Mouse (Mus musculus): ENCODE results near the gene Ackr4. TPM values are rescaled to one million over a fixed set of nuclear protein-coding genes. Genes with fewer than 3 reads are reported as not detected.

Ackr4 gene
- total and polyA plus RNA-seq, 3 experiments, result 0.10 to 0.27 TPM; not detected in 1

- DNase-seq (ENCODE audit: low read depth, low spot score), result no peak
- no peaks in the 10 kb centered on the region for H3K4me1 ChIP-seq (ENCODE audit: control insufficient read depth in 1 of 2, insufficient read depth in 2 of 2, low read length in 2 of 2)
- H3K27ac ChIP-seq (ENCODE audit: control insufficient read depth, low read depth, low read length), result no peak overlapping the region
- TF ChIP-seq USF2 (IDR thresholded peaks at IDR 0.05; ENCODE audit: borderline replicate concordance in 1 of 2, insufficient read depth in 1 of 2, low read depth in 1 of 2, low read length in 2 of 2) (no peak), CHD1 (IDR thresholded peaks at IDR 0.05; ENCODE audit: low read depth, low read length) (no peak), ZNF384 (IDR thresholded peaks at IDR 0.05; ENCODE audit: low read depth, low read length) (no peak), MAFK (IDR thresholded peaks at IDR 0.05; ENCODE audit: borderline replicate concordance, low read depth, low read length) (no peak), HCFC1 (IDR thresholded peaks at IDR 0.05; ENCODE audit: low read depth, low read length) (no peak), POLR2AphosphoS5 (IDR thresholded peaks at IDR 0.05; ENCODE audit: borderline replicate concordance, low read depth, low read length) (no peak), MYB (IDR thresholded peaks at IDR 0.05; ENCODE audit: low read depth, low read length) (no peak), NRF1 (IDR thresholded peaks at IDR 0.05; ENCODE audit: insufficient read depth, low read depth, low read length, poor library complexity, severe bottlenecking) (no peak)
- no peaks in the 10 kb centered on the region for H3K27me3 ChIP-seq (ENCODE audit: control insufficient read depth in 1 of 2, insufficient read depth in 2 of 2, low read length in 2 of 2)
- H3K79me2 ChIP-seq (ENCODE audit: control insufficient read depth, insufficient read depth, low read length, poor library complexity), result no peaks in the 10 kb centered on the region
- H3K36me3 ChIP-seq (ENCODE audit: control insufficient read depth in 1 of 2, insufficient read depth in 2 of 2, low read length in 2 of 2), result peaks cover 2% of the 10 kb centered on the region in 2 experiments; a peak in 3 of 4 replicates
- no peaks in the 10 kb centered on the region for H3K9me3 ChIP-seq (replicated peaks; ENCODE audit: insufficient read depth, low read length)
- H3K4me3 ChIP-seq (ENCODE audit: control insufficient read depth in 1 of 2, insufficient read depth in 1 of 2, low read depth in 2 of 2, low read length in 2 of 2), result no peak overlapping the region
- H3K9ac ChIP-seq (ENCODE audit: control insufficient read depth, low read depth, low read length, poor library complexity, severe bottlenecking), result no peak overlapping the region
These were observed 46.7 kb downstream of the Ackr4 start for GRCm38 (mm10) chr9:104080038-104080437.

- Histone ChIP-seq H3K4me3 (ENCODE audit: control insufficient read depth in 1 of 2, insufficient read depth in 1 of 2, low read depth in 2 of 2, low read length in 2 of 2) (no peak overlapping the region), H3K36me3 (ENCODE audit: control insufficient read depth in 1 of 2, insufficient read depth in 2 of 2, low read length in 2 of 2) (peaks cover 1 to 2% of the 10 kb centered on the region in 2 experiments; a peak in 3 of 4 replicates), H3K79me2 (ENCODE audit: control insufficient read depth, insufficient read depth, low read length, poor library complexity) (no peaks in the 10 kb centered on the region), H3K9me3 (replicated peaks; ENCODE audit: insufficient read depth, low read length) (no peaks in the 10 kb centered on the region), H3K27me3 (ENCODE audit: control insufficient read depth in 1 of 2, insufficient read depth in 2 of 2, low read length in 2 of 2) (no peaks in the 10 kb centered on the region), H3K27ac (ENCODE audit: control insufficient read depth, low read depth, low read length) (no peak overlapping the region), H3K9ac (ENCODE audit: control insufficient read depth, low read depth, low read length, poor library complexity, severe bottlenecking) (no peak overlapping the region), H3K4me1 (ENCODE audit: control insufficient read depth in 1 of 2, insufficient read depth in 2 of 2, low read length in 2 of 2) (no peaks in the 10 kb centered on the region)
- TF ChIP-seq POLR2A (IDR thresholded peaks at IDR 0.05; ENCODE audit: control insufficient read depth in 1 of 2, insufficient read depth in 1 of 2, low read depth in 1 of 2, low read length in 2 of 2, poor library complexity in 1 of 2), result no peak
- no peak for TF ChIP-seq BHLHE40 (IDR thresholded peaks at IDR 0.05; ENCODE audit: borderline replicate concordance, low read depth, low read length)
- peak; percentile 73 to 82 (median 81) for TF ChIP-seq CTCF (IDR thresholded peaks at IDR 0.05 in 2 of 3, conservative IDR thresholded peaks at IDR 0.05 in 1 of 3; ENCODE audit: control insufficient read depth in 1 of 3, insufficient read depth in 1 of 3, low read depth in 2 of 3, low read length in 3 of 3, poor library complexity in 1 of 3, severe bottlenecking in 1 of 3)
- no peak for TF ChIP-seq SIN3A (IDR thresholded peaks at IDR 0.05; ENCODE audit: low read length)
- TF ChIP-seq MYB (IDR thresholded peaks at IDR 0.05; ENCODE audit: low read depth, low read length), result no peak
- TF ChIP-seq MAX (IDR thresholded peaks at IDR 0.05; ENCODE audit: low read length), result no peak
- no peak for TF ChIP-seq CHD1 (IDR thresholded peaks at IDR 0.05; ENCODE audit: low read depth, low read length)
- TF ChIP-seq SMC3 (IDR thresholded peaks at IDR 0.05; ENCODE audit: low read depth, low read length), result peak; percentile 71
- TF ChIP-seq USF1 (IDR thresholded peaks at IDR 0.05; ENCODE audit: low read depth, low read length), result no peak
- no peak for TF ChIP-seq MYC (IDR thresholded peaks at IDR 0.05; ENCODE audit: low read depth, low read length)
- peak; percentile 64 for TF ChIP-seq RAD21 (IDR thresholded peaks at IDR 0.05; ENCODE audit: low read depth, low read length)
- no peak for TF ChIP-seq USF2 (IDR thresholded peaks at IDR 0.05; ENCODE audit: borderline replicate concordance in 1 of 2, insufficient read depth in 1 of 2, low read depth in 1 of 2, low read length in 2 of 2)
- no peak for TF ChIP-seq ELF1 (IDR thresholded peaks at IDR 0.05; ENCODE audit: low read depth, low read length)
- no peak for TF ChIP-seq EP300 (IDR thresholded peaks at IDR 0.05; ENCODE audit: low read depth in 1 of 2, low read length in 2 of 2)
- no peak for TF ChIP-seq CHD2 (IDR thresholded peaks at IDR 0.05; ENCODE audit: low read length)
- TF ChIP-seq ZMIZ1 (IDR thresholded peaks at IDR 0.05; ENCODE audit: low read depth, low read length), result no peak
- peak; percentile 20; the same call in 1 of the 2 replicates for TF ChIP-seq ZC3H11A (IDR thresholded peaks at IDR 0.05; ENCODE audit: low read depth, low read length)
- TF ChIP-seq MAZ (IDR thresholded peaks at IDR 0.05; ENCODE audit: low read depth, low read length), result no peak
- TF ChIP-seq MXI1 (IDR thresholded peaks at IDR 0.05; ENCODE audit: low read depth, low read length), result no peak
- no peak for TF ChIP-seq GATA1 (IDR thresholded peaks at IDR 0.05; ENCODE audit: low read depth, low read length)
- TF ChIP-seq TCF12 (IDR thresholded peaks at IDR 0.05; ENCODE audit: low read depth, low read length), result no peak
- TF ChIP-seq RCOR1 (IDR thresholded peaks at IDR 0.05; ENCODE audit: low read depth, low read length), result no peak
- no peak for TF ChIP-seq JUND (IDR thresholded peaks at IDR 0.05; ENCODE audit: low read depth, low read length)
- no peak for TF ChIP-seq ZNF384 (IDR thresholded peaks at IDR 0.05; ENCODE audit: low read depth, low read length)
- no peak for TF ChIP-seq TBP (IDR thresholded peaks at IDR 0.05; ENCODE audit: low read depth, low read length)
- no peak for TF ChIP-seq KAT2A (conservative IDR thresholded peaks at IDR 0.05; ENCODE audit: low read depth, low read length)
- TF ChIP-seq MAFK (IDR thresholded peaks at IDR 0.05; ENCODE audit: borderline replicate concordance, low read depth, low read length), result peak; percentile 68; the same call in 1 of the 2 replicates
- peak; percentile 81 for DNase-seq (ENCODE audit: low read depth, low spot score)
These were observed 47.4 kb downstream of the Ackr4 start for GRCm38 (mm10) chr9:104079379-104079778.
